Mouse (Mus musculus) heart, embryonic 11.5 days (tissue): ENCODE data around the gene Gm49383. TPM values are rescaled to one million over a fixed set of nuclear protein-coding genes. Genes with fewer than 3 reads are reported as not detected.
A peak's percentile ranks its signal among the peaks of the same experiment; 100 is the strongest.
"Not testable (repeated sequence)": the region's sequence is repeated elsewhere in the genome, so short reads cannot be mapped to it uniquely, and the experiment has no call there.

ENCODE experiments used
- ATAC-seq: fragments of 200-750 bp; cut with Nextera tagmentation; replicated peaks from 2 replicates; pipeline ENCODE4 v1.8.0; 2017; ENCODE audit warnings: moderate library complexity; ENCODE audit not compliant: insufficient number of reproducible peaks, low FRiP score, low TSS enrichment
- H3K27ac ChIP-seq: fragments of 300-500 bp; sonication (generic); 2 replicates; pipeline ENCODE4 v1.5.1; 2014; ENCODE audit warnings: mild to moderate bottlenecking, low read depth, low read length
- H3K27me3 ChIP-seq: fragments of 300-500 bp; sonication (generic); 2 replicates; pipeline ENCODE4 v1.6.1; 2014; ENCODE audit warnings: mild to moderate bottlenecking, low read length, mixed read lengths; ENCODE audit not compliant: control insufficient read depth, insufficient read depth
- H3K36me3 ChIP-seq: fragments of 300-500 bp; sonication (generic); 2 replicates; pipeline ENCODE4 v1.6.1; 2014; ENCODE audit warnings: mild to moderate bottlenecking, low read length, moderate library complexity, mixed read lengths; ENCODE audit not compliant: control insufficient read depth, insufficient read depth
- H3K4me1 ChIP-seq: fragments of 300-500 bp; sonication (generic); 2 replicates; pipeline ENCODE4 v1.6.1; 2014; ENCODE audit warnings: low read length; ENCODE audit not compliant: control insufficient read depth, insufficient read depth
- H3K4me2 ChIP-seq: fragments of 300-500 bp; sonication (generic); 2 replicates; pipeline ENCODE4 v1.6.1; 2014; ENCODE audit warnings: mild to moderate bottlenecking, moderate library complexity
- H3K4me3 ChIP-seq: fragments of 300-500 bp; sonication (generic); 2 replicates; pipeline ENCODE4 v1.5.1; 2014; ENCODE audit warnings: low read depth, low read length
- H3K9ac ChIP-seq: fragments of 300-500 bp; sonication (generic); 2 replicates; pipeline ENCODE4 v1.6.1; 2014; ENCODE audit warnings: mild to moderate bottlenecking, low read depth, low read length, moderate library complexity
- H3K9me3 ChIP-seq: fragments of 300-500 bp; sonication (generic); replicated peaks from 2 replicates; pipeline ENCODE4 v1.6.1; 2016; ENCODE audit warnings: low read length; ENCODE audit not compliant: control insufficient read depth
- WGBS: fragments of 180-500 bp; shearing (Covaris S2); extraction: QIAGEN DNeasy Blood & Tissue Kit; methylation state at CpG from one replicate; pipeline ENCODE4 v1.1.7; 2014; ENCODE audit not compliant: insufficient replicate concordance; 5-methylcytosine and 5-hydroxymethylcytosine counted together
- polyA plus RNA-seq: library from polyadenylated mRNA; unstranded; fragments of >200 nt; fragmentation: Nextera tagmentation; extraction: Ambion mirVana; gene quantifications from 2 replicates; pipeline ENCODE4 v1.2.1, GENCODE M21; 2014

Gm49383 gene
- polyA plus RNA-seq, 1 experiment from 2014 or later = 20.9 TPM

GRCm38 (mm10) chr12:69177526-69177925 is 19.4 kb downstream of the Gm49383 start:
- WGBS = 85% methylated on average over 3 of the region's 3 CpGs
- Histone ChIP-seq H3K9ac (no peak overlapping the region), H3K36me3 (peaks cover 5% of the 10 kb centered on the region; the same call in 1 of the 2 replicates)

DNA sequence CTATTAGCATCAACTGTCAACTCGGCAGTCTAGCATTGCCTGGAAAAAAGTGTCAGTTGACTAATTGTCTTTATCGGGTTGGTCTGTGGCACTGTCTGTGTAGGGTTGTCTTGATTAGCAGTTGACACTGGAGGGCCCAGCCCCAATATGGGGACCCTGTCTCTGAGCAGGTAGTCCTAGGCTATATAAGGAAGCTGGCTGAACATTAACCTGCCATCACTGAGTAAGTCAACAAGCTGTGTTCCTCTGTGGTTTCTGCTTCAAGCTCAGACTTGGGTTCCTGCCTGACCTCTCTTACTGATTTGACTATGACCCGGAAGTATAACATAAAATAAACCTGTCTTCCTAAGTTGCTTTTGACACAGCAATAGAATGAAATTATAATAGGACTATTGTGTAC is 20.9 kb downstream of the Gm49383 start:
- H3K9me3 ChIP-seq = no peaks in the 10 kb centered on the region
- no peak overlapping the region for H3K4me3 ChIP-seq
- WGBS = 91% methylated on average over 3 of the region's 3 CpGs
- no peaks in the 10 kb centered on the region for H3K4me1 ChIP-seq
- no peaks in the 10 kb centered on the region for H3K27me3 ChIP-seq
- no peak overlapping the region for H3K9ac ChIP-seq
- H3K27ac ChIP-seq = no peak overlapping the region
- H3K4me2 ChIP-seq = no peak overlapping the region
- ATAC-seq = no peak
- peaks cover 2% of the 10 kb centered on the region; the same call in 1 of the 2 replicates for H3K36me3 ChIP-seq

More at GRCm38 (mm10) chr12:69177526-69177925, 19.4 kb downstream of the Gm49383 start:
- Histone ChIP-seq H3K4me3 (no peak overlapping the region), H3K27me3 (no peaks in the 10 kb centered on the region), H3K4me2 (no peak overlapping the region), H3K9me3 (no peaks in the 10 kb centered on the region), H3K4me1 (no peaks in the 10 kb centered on the region), H3K27ac (no peak overlapping the region)
- no peak for ATAC-seq

- H3K36me3 ChIP-seq = no peaks in the 10 kb centered on the region
- H3K9me3 ChIP-seq = no peaks in the 10 kb centered on the region
- 95% methylated on average over 2 of the region's 2 CpGs for WGBS
- no peak overlapping the region for H3K4me3 ChIP-seq
- no peak overlapping the region for H3K27ac ChIP-seq
- H3K4me1 ChIP-seq = peaks cover 4% of the 10 kb centered on the region; the same call in 1 of the 2 replicates
- no peaks in the 10 kb centered on the region for H3K27me3 ChIP-seq
- no peak for ATAC-seq
- no peak overlapping the region for H3K4me2 ChIP-seq
- no peak overlapping the region for H3K9ac ChIP-seq
Observed at GRCm38 (mm10) chr12:69171307-69171706, 25.6 kb downstream of the Gm49383 start.

- under 1% methylated on average over 40 of the region's 40 CpGs for WGBS
- ATAC-seq = peak; percentile 90
- peak within 1 kb of the TSS; percentile 83 for H3K9ac ChIP-seq
- H3K4me1 ChIP-seq = peaks cover 4% of the 10 kb centered on the region; the same call in 1 of the 2 replicates
- H3K4me2 ChIP-seq = peak within 1 kb of the TSS; percentile 91
- H3K4me3 ChIP-seq = peak within 1 kb of the TSS; percentile 74
- H3K27me3 ChIP-seq = no peaks in the 10 kb centered on the region
- H3K27ac ChIP-seq = peak within 1 kb of the TSS; percentile 79
- H3K9me3 ChIP-seq = no peaks in the 10 kb centered on the region
- no peaks in the 10 kb centered on the region for H3K36me3 ChIP-seq
Observed at GRCm38 (mm10) chr12:69168461-69169106, 28.3 kb downstream of the Gm49383 start, which contains the start of gene Lrr1. Lrr1 (plus strand) TSS chr12:69168814.

- ATAC-seq = peak; percentile 27; the same call in 1 of the 2 replicates
- H3K36me3 ChIP-seq = no peaks in the 10 kb centered on the region
- H3K27ac ChIP-seq = peak overlapping the region; percentile 79
- peak overlapping the region; percentile 74 for H3K4me3 ChIP-seq
- H3K4me2 ChIP-seq = peak overlapping the region; percentile 91
- WGBS = 9% methylated on average over 18 of the region's 18 CpGs
- no peaks in the 10 kb centered on the region for H3K9me3 ChIP-seq
- no peaks in the 10 kb centered on the region for H3K27me3 ChIP-seq
- H3K4me1 ChIP-seq = peaks cover 4% of the 10 kb centered on the region; the same call in 1 of the 2 replicates
- peak overlapping the region; percentile 83 for H3K9ac ChIP-seq
Observed at GRCm38 (mm10) chr12:69167656-69168460, 29.0 kb downstream of the Gm49383 start.

DNA sequence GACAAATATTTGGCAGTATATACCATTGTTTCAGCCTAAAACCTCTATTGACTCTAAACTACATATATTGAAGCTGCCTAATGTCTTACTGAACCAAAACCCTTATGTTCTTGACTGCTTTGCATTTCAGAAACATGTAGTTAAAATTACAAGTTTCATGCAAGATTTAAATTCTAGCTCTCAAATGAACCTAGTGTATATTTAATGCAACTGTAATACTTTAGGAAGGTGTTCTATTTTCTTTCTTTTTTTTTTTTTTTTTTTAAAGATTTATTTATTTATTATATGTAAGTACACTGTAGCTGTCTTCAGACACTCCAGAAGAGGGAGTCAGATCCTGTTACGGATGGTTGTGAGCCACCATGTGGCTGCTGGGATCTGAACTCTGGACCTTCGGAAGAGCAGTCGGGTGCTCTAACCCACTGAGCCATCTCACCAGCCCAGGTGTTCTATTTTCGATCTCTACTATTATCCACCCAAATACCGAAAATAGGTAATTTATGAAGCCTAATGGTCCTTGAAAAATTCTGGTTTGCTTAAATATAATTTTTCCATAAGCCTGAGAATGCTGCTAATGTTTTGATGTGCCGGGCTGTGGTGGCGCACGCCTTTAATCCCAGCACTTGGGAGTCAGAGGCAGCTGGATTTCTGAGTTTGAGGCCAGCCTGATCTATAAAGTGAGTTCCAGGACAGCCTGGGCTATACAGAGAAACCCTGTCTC is 29.9 kb downstream of the Gm49383 start:
- H3K27ac ChIP-seq, H3K4me1 ChIP-seq, H3K9ac ChIP-seq, H3K27me3 ChIP-seq, H3K4me2 ChIP-seq, H3K9me3 ChIP-seq, H3K36me3 ChIP-seq, H3K4me3 ChIP-seq, ATAC-seq: not testable (repeated sequence)
- 61% methylated on average over 8 of the region's 8 CpGs for WGBS

- Histone ChIP-seq H3K9me3 (no peaks in the 10 kb centered on the region), H3K27me3 (no peaks in the 10 kb centered on the region), H3K4me1 (peaks cover 3% of the 10 kb centered on the region; the same call in 1 of the 2 replicates), H3K4me3 (no peak overlapping the region), H3K36me3 (no peaks in the 10 kb centered on the region), H3K27ac (no peak overlapping the region), H3K4me2 (no peak overlapping the region), H3K9ac (no peak overlapping the region)
- no peak for ATAC-seq
- 47% methylated on average over 3 of the region's 3 CpGs for WGBS
Observed at GRCm38 (mm10) chr12:69164904-69165303, 32.0 kb downstream of the Gm49383 start.

DNA sequence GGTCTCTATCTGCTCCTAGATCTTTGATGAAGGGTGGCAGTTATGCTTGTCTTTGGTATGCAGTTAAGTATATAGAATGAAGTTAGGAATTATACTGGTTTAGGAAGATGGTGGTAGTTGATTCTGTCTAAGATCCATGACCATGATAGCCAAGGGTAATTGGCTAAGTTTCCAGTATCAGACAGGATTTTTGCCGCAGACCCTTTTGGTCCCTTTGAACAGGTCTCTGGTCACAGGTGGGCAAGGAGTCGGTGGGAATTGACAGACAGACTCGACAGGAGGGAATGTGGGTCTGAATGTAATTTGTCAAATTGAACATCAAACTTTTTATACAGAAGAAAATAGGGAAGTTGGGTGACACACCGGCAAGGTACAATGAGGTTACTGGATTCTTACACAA is 33.3 kb downstream of the Gm49383 start:
- not testable (repeated sequence) for H3K36me3 ChIP-seq, H3K9ac ChIP-seq, H3K4me3 ChIP-seq, H3K9me3 ChIP-seq, H3K27me3 ChIP-seq, H3K4me1 ChIP-seq, H3K27ac ChIP-seq, ATAC-seq, H3K4me2 ChIP-seq
- WGBS = 88% methylated on average over 4 of the region's 4 CpGs
